Mouse (Mus musculus) heart, adult 2 months (tissue): Measurements from ENCODE around the gene Efcab12. TPM values are rescaled to one million over a fixed set of nuclear protein-coding genes. Genes with fewer than 3 reads are reported as not detected.

Source experiments
- DNase-seq, 2 experiments: peaks; one replicate each; pipeline ENCODE4 v3.0.0; 2021
- H3K27ac ChIP-seq: fragments of 200-600 bp; 2 replicates; pipeline ENCODE4 v1.8.1; 2022
- H3K27me3 ChIP-seq: fragments of 200-500 bp; 2 replicates; pipeline ENCODE4 v1.6.1; 2012; ENCODE audit warnings: mild to moderate bottlenecking, low read length, inconsistent platforms, mixed read lengths; ENCODE audit not compliant: control insufficient read depth, insufficient read depth
- H3K36me3 ChIP-seq: fragments of 200-500 bp; 2 replicates; pipeline ENCODE4 v1.6.1; 2012; ENCODE audit warnings: low read length, inconsistent platforms; ENCODE audit not compliant: control insufficient read depth, insufficient read depth
- H3K4me1 ChIP-seq: fragments of 200-500 bp; 2 replicates; pipeline ENCODE4 v1.6.1; 2011; ENCODE audit warnings: low read length; ENCODE audit not compliant: control insufficient read depth, insufficient read depth
- H3K4me3 ChIP-seq: fragments of 200-600 bp; 2 replicates; pipeline ENCODE4 v1.8.1; 2022
- H3K79me2 ChIP-seq: fragments of 200-500 bp; replicated peaks from 2 replicates; pipeline ENCODE4 v1.6.1; 2012; ENCODE audit warnings: mild to moderate bottlenecking, inconsistent platforms, low read length, moderate library complexity, mixed read lengths; ENCODE audit not compliant: control insufficient read depth, insufficient read depth
- H3K9ac ChIP-seq: fragments of 200-500 bp; 2 replicates; pipeline ENCODE4 v1.6.1; 2012; ENCODE audit warnings: low read depth, mild to moderate bottlenecking, control low read depth, inconsistent platforms, low read length, mixed read lengths
- CTCF ChIP-seq: fragments of 200-600 bp; IDR thresholded peaks from 2 replicates; pipeline ENCODE4 v1.8.1; 2022; ENCODE audit warnings: antibody characterized with exemption, mild to moderate bottlenecking, moderate library complexity
- EP300 ChIP-seq: fragments of 200-500 bp; IDR thresholded peaks from 2 replicates; pipeline ENCODE4 v1.6.1; 2011; ENCODE audit warnings: low read depth, low read length, control low read depth; ENCODE audit not compliant: insufficient read depth
- POLR2A ChIP-seq: fragments of 200-500 bp; IDR thresholded peaks from 2 replicates; pipeline ENCODE4 v1.6.1; 2011; ENCODE audit warnings: mild to moderate bottlenecking, low read depth, low read length, control low read depth; ENCODE audit not compliant: insufficient read depth
- WGBS: fragments of 180-500 bp; shearing (Covaris S2); methylation state at CpG from one replicate; pipeline ENCODE4 v1.1.7; 2018; 5-methylcytosine and 5-hydroxymethylcytosine counted together
- intact Hi-C: fragments of 180-260 bp; cut with DNase I; formaldehyde crosslinking; loops from one replicate; pipeline ENCODE4 v1.15.1; 2025
- polyA plus RNA-seq: library from polyadenylated mRNA; depleted of rRNA; stranded (reverse); fragments of >200 nt; gene quantifications from 2 replicates; pipeline ENCODE4 v1.2.3, GENCODE M21; 2012
- total RNA-seq, 2 experiments: library from RNA; stranded (reverse); gene quantifications; 2 replicates each; pipeline ENCODE4 v1.2.3; 2021

Efcab12 gene
- total and polyA plus RNA-seq, 3 experiments: 0.14 to 0.26 (median 0.16) TPM

DNA sequence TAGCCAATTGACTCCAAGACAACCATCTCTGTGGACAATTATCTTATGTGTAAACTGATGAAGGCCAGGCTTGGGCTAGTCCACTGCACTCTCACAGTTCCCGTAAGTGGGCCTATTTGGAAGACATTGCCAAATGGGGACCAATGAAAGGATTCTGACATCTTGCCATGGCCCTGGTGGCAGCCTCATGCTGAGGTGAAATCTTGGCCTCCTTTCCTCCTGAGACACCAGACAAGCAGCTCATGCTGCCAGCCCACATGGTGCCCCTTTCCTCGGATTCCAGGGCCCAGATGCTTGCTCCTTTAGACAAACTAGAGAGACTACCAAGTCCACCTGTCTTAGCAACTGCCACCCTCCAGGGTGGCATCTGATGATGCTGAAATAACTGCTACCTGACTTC, 20.1 kb downstream of the Efcab12 start:
- no peak for TF ChIP-seq CTCF
- no peak for TF ChIP-seq EP300
- no peak for TF ChIP-seq POLR2A
- intact Hi-C loops: no loop called here
- Histone ChIP-seq H3K4me3 (no peak overlapping the region), H3K4me1 (peaks cover 4% of the 10 kb centered on the region; the same call in 1 of the 2 replicates), H3K27ac (no peak overlapping the region), H3K79me2 (no peaks in the 10 kb centered on the region), H3K36me3 (no peaks in the 10 kb centered on the region), H3K9ac (no peak overlapping the region), H3K27me3 (no peaks in the 10 kb centered on the region)
- no peak for DNase-seq
- WGBS: 66% methylated on average over 2 of the region's 2 CpGs

DNA sequence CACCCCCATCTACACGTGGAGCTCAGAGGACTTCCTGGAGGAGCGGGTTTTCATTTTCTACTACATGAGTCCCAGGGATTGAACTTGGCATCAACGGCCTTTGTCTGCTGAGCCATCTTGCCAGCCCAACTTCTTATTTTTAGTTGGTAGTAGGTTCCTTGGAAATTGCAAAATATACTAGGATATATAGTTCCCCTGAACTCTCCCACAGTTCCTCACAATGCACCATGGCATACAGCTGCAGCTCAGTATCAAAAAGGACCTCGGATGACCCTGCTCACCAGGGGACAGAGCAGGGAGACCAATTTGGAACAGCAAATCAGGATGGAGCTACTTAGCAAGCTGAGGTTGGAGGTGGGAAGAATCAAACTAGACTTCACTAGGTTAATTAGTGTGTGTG, 23.2 kb downstream of the Efcab12 start:
- H3K79me2 ChIP-seq: no peaks in the 10 kb centered on the region
- TF ChIP-seq EP300 (no peak), CTCF (no peak), POLR2A (no peak)
- WGBS: 60% methylated on average over 4 of the region's 4 CpGs
- no peaks in the 10 kb centered on the region for H3K27me3 ChIP-seq
- no peak overlapping the region; the same call in 1 of the 2 replicates for H3K27ac ChIP-seq
- DNase-seq: no peak
- intact Hi-C loops: no loop called here
- no peaks in the 10 kb centered on the region for H3K36me3 ChIP-seq
- H3K4me1 ChIP-seq: peaks cover 4% of the 10 kb centered on the region; the same call in 1 of the 2 replicates
- H3K9ac ChIP-seq: no peak overlapping the region
- no peak overlapping the region for H3K4me3 ChIP-seq

DNA sequence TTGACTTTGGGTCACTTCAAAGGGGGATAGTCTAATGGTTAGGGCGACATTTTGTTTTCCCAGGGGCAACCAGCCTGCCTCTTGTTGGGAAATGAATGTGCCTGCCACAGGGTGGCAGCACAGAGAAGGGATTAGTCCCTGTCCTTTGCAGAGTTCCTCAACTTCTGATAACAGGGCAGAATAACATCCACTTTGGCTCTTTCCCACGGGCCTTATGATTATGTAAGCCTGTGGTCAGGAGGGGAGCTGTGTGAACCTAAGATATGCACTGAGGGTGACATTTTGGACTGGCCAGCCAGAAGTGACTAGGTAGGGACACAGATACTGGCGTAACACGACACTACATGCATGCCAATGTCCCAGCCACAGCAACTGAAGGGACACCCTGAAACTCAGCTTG, 24.1 kb downstream of the Efcab12 start:
- Histone ChIP-seq H3K27me3 (no peaks in the 10 kb centered on the region), H3K36me3 (no peaks in the 10 kb centered on the region), H3K79me2 (no peaks in the 10 kb centered on the region), H3K27ac (peak overlapping the region; percentile 65), H3K4me3 (no peak overlapping the region), H3K9ac (no peak overlapping the region), H3K4me1 (peaks cover 4% of the 10 kb centered on the region; the same call in 1 of the 2 replicates)
- DNase-seq: peak; percentile 67 to 79
- WGBS: 24% methylated on average over 4 of the region's 4 CpGs
- TF ChIP-seq CTCF: peak; percentile 77
- TF ChIP-seq EP300: peak; percentile 63; the same call in 1 of the 2 replicates
- TF ChIP-seq POLR2A: peak; percentile 45; the same call in 1 of the 2 replicates
- intact Hi-C loops: no loop called here

DNA sequence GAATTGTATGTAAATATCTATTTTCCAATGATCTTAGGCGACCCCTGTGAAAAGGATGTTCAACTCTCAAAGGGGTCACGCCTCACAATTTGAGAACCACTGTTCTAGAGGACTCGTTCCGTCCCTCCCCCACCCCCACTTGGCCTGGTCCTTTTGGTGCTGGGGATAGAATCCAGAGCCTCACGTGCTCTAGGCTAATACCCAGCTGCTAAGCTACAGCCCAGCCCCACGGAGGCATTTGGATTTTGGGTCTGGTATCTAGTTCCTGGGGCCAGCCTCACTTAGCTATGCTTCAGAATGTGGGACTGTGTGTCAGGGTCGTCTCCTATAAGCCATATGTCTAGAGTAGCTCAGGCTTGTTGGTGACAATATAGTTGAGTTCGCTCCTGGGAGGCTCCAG, 26.6 kb downstream of the Efcab12 start:
- Histone ChIP-seq H3K4me1 (peaks cover 11% of the 10 kb centered on the region), H3K4me3 (no peak overlapping the region), H3K27me3 (no peaks in the 10 kb centered on the region), H3K9ac (no peak overlapping the region), H3K27ac (no peak overlapping the region), H3K36me3 (peaks cover 5% of the 10 kb centered on the region; the same call in 1 of the 2 replicates), H3K79me2 (0 out of 2 replicates have a peak, but pooled peaks cover 3% of the 10 kb centered on the region)
- intact Hi-C loops: no loop called here
- WGBS: 66% methylated on average over 8 of the region's 8 CpGs
- DNase-seq: no peak
- TF ChIP-seq EP300 (no peak), POLR2A (no peak), CTCF (no peak)

DNA sequence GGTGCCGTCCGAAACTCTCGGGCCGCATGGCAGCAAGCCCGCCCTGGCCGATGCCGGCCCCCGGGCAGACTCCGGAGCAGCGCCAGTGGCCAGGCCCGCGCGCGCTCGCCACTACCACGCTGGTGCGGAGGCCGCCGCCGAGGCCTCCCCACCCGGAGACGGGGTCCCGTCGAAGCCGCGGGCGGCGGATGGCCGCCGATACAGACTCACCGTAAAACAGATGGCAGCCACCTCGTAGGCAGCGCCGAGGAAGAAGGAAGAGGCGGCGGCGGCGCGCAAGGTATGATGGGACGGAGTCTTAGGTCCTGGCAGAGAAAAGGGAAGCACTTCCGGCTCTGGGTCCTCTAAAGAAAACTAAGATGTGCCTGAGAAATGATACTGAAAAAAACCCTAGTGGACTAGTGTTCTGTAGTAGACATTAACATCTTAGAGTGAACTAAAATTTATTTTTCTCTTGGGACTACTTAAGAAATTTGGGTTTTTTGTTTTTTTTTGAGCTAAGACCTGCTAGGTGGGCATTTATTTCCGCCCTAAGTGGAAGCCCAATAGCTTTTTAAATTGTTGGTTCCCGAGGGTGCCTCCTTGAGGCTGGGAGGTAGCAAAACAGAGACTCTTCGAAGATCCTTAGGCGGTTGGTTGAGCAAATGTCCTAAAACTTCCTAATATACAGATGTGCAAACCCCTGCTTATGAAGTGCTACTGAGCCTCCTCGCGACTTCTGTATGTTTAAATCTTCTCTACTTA, 29.6 kb downstream of the Efcab12 start, which contains the start of gene Rpl32:
Gene Rpl32, minus strand, starts transcription at position 260 of the 744 bp plus-strand sequence.
- no peak for TF ChIP-seq EP300
- TF ChIP-seq POLR2A: peak; percentile 90
- peak; percentile 84 for TF ChIP-seq CTCF
- Histone ChIP-seq H3K9ac (peak within 1 kb of the TSS; percentile 99), H3K27me3 (no peaks in the 10 kb centered on the region), H3K27ac (peak within 1 kb of the TSS; percentile 98), H3K4me3 (peak within 1 kb of the TSS; percentile 99), H3K79me2 (0 out of 2 replicates have a peak, but pooled peaks cover 3% of the 10 kb centered on the region), H3K36me3 (peaks cover 13% of the 10 kb centered on the region), H3K4me1 (peaks cover 10% of the 10 kb centered on the region)
- peak; percentile 92 for DNase-seq
- intact Hi-C loops: loop anchor here (5.0 kb wide), 1 partner anchor 206 kb away; the partner anchor contains the start of gene Mkrn2
- WGBS: 1% methylated on average over 47 of the region's 47 CpGs

DNA sequence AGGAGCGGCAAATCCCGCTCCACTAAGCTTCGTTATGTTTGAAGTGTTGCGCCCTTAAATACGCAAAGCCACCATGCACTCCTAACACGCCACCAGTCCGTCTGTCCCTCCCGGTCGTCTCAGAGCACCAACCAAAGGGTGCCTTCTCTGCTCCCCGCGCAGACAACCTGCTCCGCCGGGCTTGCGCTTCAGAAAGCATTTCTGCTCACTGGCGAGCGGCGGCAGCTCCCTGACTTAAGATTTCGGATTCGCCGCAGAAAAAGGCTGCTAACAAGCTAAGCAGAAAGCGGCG, 30.1 kb downstream of the Efcab12 start:
- WGBS: under 1% methylated on average over 22 of the region's 22 CpGs
- peaks cover 10% of the 10 kb centered on the region for H3K4me1 ChIP-seq
- TF ChIP-seq EP300: no peak
- TF ChIP-seq CTCF: no peak
- no peak for TF ChIP-seq POLR2A
- intact Hi-C loops: loop anchor here (5.0 kb wide), 1 partner anchor 206 kb away; the partner anchor contains the start of gene Mkrn2
- H3K9ac ChIP-seq: peak overlapping the region; percentile 99
- H3K27me3 ChIP-seq: no peaks in the 10 kb centered on the region
- peak overlapping the region; percentile 99 for H3K4me3 ChIP-seq
- peak overlapping the region; percentile 98 for H3K27ac ChIP-seq
- DNase-seq: no peak
- 0 out of 2 replicates have a peak, but pooled peaks cover 3% of the 10 kb centered on the region for H3K79me2 ChIP-seq
- H3K36me3 ChIP-seq: peaks cover 13% of the 10 kb centered on the region
